Mouse (Mus musculus) CH12.LX (cell line): ENCODE measurements around the gene Rpl24.

Experiments used
- CTCF ChIP-seq, 2 experiments: IDR thresholded peaks in 1 of 2; conservative IDR thresholded peaks in 1 of 2; 2 replicates each; pipeline ENCODE4 v1.5.1; 2011 to 2012; ENCODE audit warnings: low read depth in 2 of 2, low read length in 2 of 2, improper control_type of control experiment in 1 of 2, inconsistent platforms in 1 of 2, mild to moderate bottlenecking in 1 of 2, moderate library complexity in 1 of 2
- E2F4 ChIP-seq: IDR thresholded peaks from 2 replicates; pipeline ENCODE4 v1.6.1; 2011; ENCODE audit warnings: low read depth, low read length, improper control_type of control experiment; ENCODE audit not compliant: insufficient replicate concordance
- EP300 ChIP-seq: IDR thresholded peaks from 2 replicates; pipeline ENCODE4 v1.6.1; 2011; ENCODE audit warnings: low read length, improper control_type of control experiment
- HCFC1 ChIP-seq: IDR thresholded peaks from 2 replicates; pipeline ENCODE4 v1.6.1; 2012; ENCODE audit warnings: low read depth, mild to moderate bottlenecking, inconsistent platforms, low read length, improper control_type of control experiment
- JUND ChIP-seq: conservative IDR thresholded peaks from 2 replicates; pipeline ENCODE4 v1.6.1; 2011; ENCODE audit warnings: low read depth, low read length, improper control_type of control experiment
- MAFK ChIP-seq: IDR thresholded peaks from 2 replicates; pipeline ENCODE4 v1.6.1; 2011; ENCODE audit warnings: low read length, improper control_type of control experiment; ENCODE audit not compliant: insufficient replicate concordance
- MAX ChIP-seq: IDR thresholded peaks from 2 replicates; pipeline ENCODE4 v1.6.1; 2011; ENCODE audit warnings: low read length, improper control_type of control experiment
- NRF1 ChIP-seq: IDR thresholded peaks from 2 replicates; pipeline ENCODE4 v1.6.1; 2014; ENCODE audit warnings: low read depth, mild to moderate bottlenecking, inconsistent platforms, low read length, improper control_type of control experiment, moderate library complexity
- POLR2A ChIP-seq: IDR thresholded peaks from 2 replicates; pipeline ENCODE4 v1.6.1; 2011; ENCODE audit warnings: low read depth, mild to moderate bottlenecking, improper control_type of control experiment, low read length
- SIN3A ChIP-seq: IDR thresholded peaks from 2 replicates; pipeline ENCODE4 v1.6.1; 2012; ENCODE audit warnings: low read length, improper control_type of control experiment, inconsistent platforms

DNA sequence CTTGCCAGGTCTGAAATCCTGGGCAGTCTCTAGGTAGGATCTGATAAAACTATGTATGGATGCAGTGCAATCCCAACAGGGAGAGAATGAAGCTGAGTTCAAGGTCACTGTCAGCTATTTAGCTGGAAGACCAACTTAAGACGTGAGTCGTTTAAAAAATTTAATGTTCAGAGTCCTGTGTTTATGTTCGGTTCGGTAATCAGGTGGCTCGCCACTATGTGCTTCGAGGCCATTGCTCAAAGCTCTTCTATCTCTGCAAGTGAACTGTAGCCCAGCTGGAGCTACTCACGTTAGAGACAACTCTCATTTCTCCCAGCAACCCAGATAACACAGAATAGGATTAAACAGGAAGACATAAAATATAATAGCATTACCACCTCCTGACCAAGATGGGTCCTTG lies 48.0 kb downstream of the Rpl24 start:
- no peak for TF ChIP-seq MAX
- no peak for TF ChIP-seq HCFC1
- TF ChIP-seq NRF1, result no peak
- no peak for TF ChIP-seq CTCF (conservative IDR thresholded peaks at IDR 0.05 in 1 of 2, IDR thresholded peaks at IDR 0.05 in 1 of 2; ENCODE audit: low read depth in 2 of 2, low read length in 2 of 2)
- no peak for TF ChIP-seq MAFK
- no peak for TF ChIP-seq EP300
- 0 out of 2 replicates have a peak, but pooled peaks have one; percentile 26 for TF ChIP-seq POLR2A
- TF ChIP-seq SIN3A, result no peak
- TF ChIP-seq JUND, result no peak
- no peak for TF ChIP-seq E2F4
